Mouse (Mus musculus): Measurements from ENCODE around the gene Olfr920.

Olfr920 gene

DNA sequence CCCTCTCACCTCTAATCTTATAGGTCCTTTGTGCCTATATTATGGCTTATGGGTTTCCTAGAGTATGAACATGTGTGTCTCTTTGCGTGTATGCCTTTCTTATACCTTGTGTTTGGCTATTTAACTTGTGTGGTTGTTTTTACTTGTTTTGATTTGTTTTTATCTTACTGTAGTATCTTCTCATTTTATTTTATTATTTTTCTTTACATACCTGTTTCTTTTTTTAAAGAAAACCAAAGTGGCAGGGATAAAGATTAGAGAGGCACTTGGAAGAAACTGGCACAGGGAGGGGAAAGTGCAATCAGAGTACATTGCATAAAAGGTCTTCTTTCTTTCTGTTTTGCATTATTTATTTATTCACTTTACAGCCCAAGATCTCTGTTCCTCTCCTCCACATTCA is at the start of gene Olfr920:
TSS of gene Olfr920 (plus strand) at position 301 of the 400 bp plus-strand sequence.
- DNase-seq (ENCODE audit: low spot score) = no peak

DNA sequence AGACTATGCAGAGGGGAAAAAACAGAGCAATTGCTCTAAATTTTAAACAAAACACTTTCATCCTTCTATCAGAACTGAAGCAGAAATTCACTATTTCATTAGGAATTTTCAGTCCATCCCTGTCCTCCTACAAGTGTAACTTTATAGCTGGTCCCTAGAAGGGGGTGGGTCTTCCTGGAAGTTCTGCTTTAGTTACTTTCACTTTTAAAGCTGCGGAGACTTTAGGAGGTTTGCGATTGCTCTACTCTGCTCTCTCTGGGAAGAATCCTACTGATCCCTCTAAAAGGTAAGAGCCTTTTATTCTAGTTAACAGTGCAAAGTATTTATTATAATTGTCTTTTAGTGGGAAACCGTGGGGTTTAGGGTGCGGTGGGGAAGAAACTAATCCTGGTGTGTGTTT is 34.0 kb upstream of the Olfr920 start, which contains the start of gene Vwa5a:
TSS of gene Vwa5a (plus strand) at position 167 of the 400 bp plus-strand sequence.
- peak; percentile 23 for DNase-seq (ENCODE audit: low spot score)

DNA sequence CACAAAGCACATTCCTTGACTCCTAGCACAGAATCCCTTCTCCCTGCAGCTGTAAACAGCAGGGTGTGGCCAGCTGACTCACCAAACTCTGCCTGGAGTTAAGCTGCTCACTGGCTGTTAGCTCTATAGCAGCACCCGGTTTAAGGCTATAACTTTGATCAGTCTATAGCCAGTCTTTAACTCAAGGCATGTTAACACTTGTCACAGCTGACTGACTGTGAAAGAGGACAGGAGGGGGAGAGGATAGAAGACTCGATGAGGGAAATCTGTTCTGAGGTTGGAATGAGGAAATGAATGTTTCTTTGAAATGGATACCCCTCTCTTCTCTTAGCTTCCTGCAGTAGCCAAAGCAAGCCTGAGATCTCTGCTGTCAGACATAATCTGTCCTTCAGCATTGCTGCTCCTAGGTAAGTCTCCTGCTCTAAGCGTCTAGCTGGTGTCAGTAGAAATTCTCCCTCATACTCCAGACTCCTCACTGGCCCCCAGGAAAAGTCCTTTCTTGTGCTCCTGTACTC is 33.1 kb upstream of the Olfr920 start:
- DNase-seq (ENCODE audit: low spot score) = peak; percentile 19

GRCm38 (mm10) chr9:38724044-38724443 is 28.1 kb upstream of the Olfr920 start:
- DNase-seq (ENCODE audit: low spot score) = no peak

DNA sequence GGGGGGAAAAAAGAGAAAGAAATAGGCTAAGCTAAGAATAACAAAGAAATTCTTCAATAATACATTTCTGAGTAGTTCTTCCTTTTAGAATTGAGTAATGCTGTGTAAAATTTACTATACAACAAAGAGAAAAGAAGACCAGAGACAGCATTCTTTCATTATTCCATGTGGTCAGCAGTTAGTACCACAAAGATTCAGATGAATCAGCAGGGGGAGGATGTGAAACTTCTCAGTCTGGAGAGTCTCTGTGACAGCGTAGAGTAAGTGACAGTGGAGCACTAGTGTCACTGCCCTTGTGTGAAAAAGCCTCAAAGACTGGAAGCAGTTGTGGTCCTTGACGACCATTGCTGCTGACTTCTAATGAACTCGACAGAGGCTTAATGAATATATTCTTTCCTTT is 23.9 kb upstream of the Olfr920 start:
- DNase-seq (ENCODE audit: low spot score) = no peak

- DNase-seq (ENCODE audit: low spot score) = no peak
These were observed 10.7 kb upstream of the Olfr920 start for GRCm38 (mm10) chr9:38741408-38741807.

GRCm38 (mm10) chr9:38744619-38745315 is 7.3 kb upstream of the Olfr920 start:
- no peak for DNase-seq (ENCODE audit: low spot score)

GRCm38 (mm10) chr9:38772768-38773167 is 20.7 kb downstream of the Olfr920 start, which contains the start of gene Olfr921:
TSS of gene Olfr921 (plus strand) at chr9:38773068.
- DNase-seq (ENCODE audit: low spot score) = no peak

DNA sequence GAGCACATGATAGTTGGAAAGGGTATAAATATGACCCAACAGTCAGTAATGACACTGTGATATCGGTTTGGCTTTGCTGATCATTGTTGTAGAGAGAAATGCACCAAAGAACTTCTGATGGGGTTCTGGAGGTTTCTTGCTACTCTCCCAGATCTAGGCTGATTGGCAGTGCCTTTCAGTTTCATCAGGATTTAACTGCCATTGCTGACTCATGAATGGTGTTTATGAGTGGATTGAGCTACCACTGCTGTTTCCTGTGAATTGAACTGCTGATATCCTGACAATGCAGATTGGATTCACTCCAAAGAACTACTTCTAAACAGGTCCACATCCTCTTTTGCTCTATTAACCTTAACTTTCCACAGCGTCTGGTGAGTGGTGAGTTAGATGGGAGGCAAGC is 40.6 kb downstream of the Olfr920 start:
- no peak for DNase-seq (ENCODE audit: low spot score)

GRCm38 (mm10) chr9:38805696-38806095 is 53.6 kb downstream of the Olfr920 start:
- DNase-seq (ENCODE audit: low spot score) = no peak

Measured in yolk sac, embryonic 10.5 days (tissue).